Mouse (Mus musculus): ENCODE measurements around the gene Wsb2.

- no peak for TF ChIP-seq CTCF (IDR thresholded peaks at IDR 0.05)
- TF ChIP-seq EP300 (IDR thresholded peaks at IDR 0.05), result no peak
Measured at GRCm38 (mm10) chr5:117403609-117404008, 46.5 kb downstream of the Wsb2 start.
